Comparison of ENCODE assay signal across 7 mouse cellular contexts in the genomic region with DNA sequence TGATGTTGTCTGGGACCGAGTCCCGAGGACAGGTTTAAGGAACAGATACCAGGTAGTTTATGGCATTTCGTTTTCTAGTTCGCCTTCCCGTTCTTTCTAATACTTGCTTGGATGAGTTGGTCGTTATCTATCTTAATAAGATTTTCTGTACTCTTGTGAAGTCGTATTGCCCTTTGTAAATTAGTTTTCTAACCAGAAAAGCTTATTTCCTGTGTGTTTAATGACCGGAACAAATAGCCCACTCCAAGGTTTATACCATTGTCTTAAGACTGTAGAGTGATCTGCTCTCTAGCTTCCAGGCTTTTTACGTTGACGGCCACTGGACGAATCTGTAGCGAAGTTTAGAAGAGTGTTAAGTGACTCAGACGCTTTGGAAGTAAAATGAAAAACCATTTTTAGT. TPM values are rescaled to one million over a fixed set of nuclear protein-coding genes. Genes with fewer than 3 reads are reported as not detected.
A peak's percentile ranks its signal among the peaks of the same experiment; 100 is the strongest.
DNase-seq lines count a peak whose midpoint lies in the region; ATAC-seq and TF ChIP-seq lines count a peak whose summit lies in the region.

No protein-coding gene starts in this region.

- peak; percentile 22 for DNase-seq in retina, postnatal 1 day
- no peak for DNase-seq in retina, embryonic 14.5 days (ENCODE audit: low spot score)
- DNase-seq in liver, embryonic 13.5 days, result no peak
- no peak for DNase-seq in stomach, postnatal 0 days (ENCODE audit: low spot score)
- DNase-seq in thymus, postnatal 4 days, result no peak

- ATAC-seq in forebrain, embryonic 16.5 days, result no peak
- no peak for ATAC-seq in liver, embryonic 13.5 days (ENCODE audit: low read depth)
- no peak for ATAC-seq in stomach, postnatal 0 days (ENCODE audit: low FRiP score, low TSS enrichment)
- ATAC-seq in megakaryocyte-erythroid progenitor cell, adult 5-6 weeks (replicated peaks; ENCODE audit: low FRiP score, low TSS enrichment, poor library complexity, severe bottlenecking), result no peak

- 4% methylated on average over 13 of the region's 13 CpGs for WGBS in forebrain, embryonic 16.5 days
- WGBS in liver, embryonic 13.5 days (ENCODE audit: insufficient replicate concordance), result 6% methylated on average over 13 of the region's 13 CpGs
- 3% methylated on average over 13 of the region's 13 CpGs for WGBS in stomach, postnatal 0 days

- H3K4me1 ChIP-seq in forebrain, embryonic 16.5 days (replicated peaks; ENCODE audit: control insufficient read depth, insufficient read depth, low read length), result peaks cover 8% of the 10 kb centered on the region
- H3K4me1 ChIP-seq in liver, embryonic 13.5 days (replicated peaks), result peaks cover 11% of the 10 kb centered on the region; the same call in 1 of the 2 replicates
- H3K4me1 ChIP-seq in stomach, postnatal 0 days (replicated peaks; ENCODE audit: control insufficient read depth, insufficient read depth), result no peaks in the 10 kb centered on the region

- no peaks in the 10 kb centered on the region for H3K9me3 ChIP-seq in forebrain, embryonic 16.5 days (ENCODE audit: control insufficient read depth, low read length)
- H3K9me3 ChIP-seq in liver, embryonic 13.5 days (replicated peaks), result no peaks in the 10 kb centered on the region
- no peaks in the 10 kb centered on the region for H3K9me3 ChIP-seq in stomach, postnatal 0 days (ENCODE audit: control insufficient read depth, low read length)

- no peak for TF ChIP-seq EP300 in stomach, postnatal 0 days (optimal IDR thresholded peaks at IDR 0.05)

- peak overlapping the region; percentile 85 for H3K4me3 ChIP-seq in forebrain, embryonic 16.5 days (replicated peaks; ENCODE audit: low read length)
- H3K4me3 ChIP-seq in liver, embryonic 13.5 days (replicated peaks), result peak overlapping the region; percentile 65
- H3K4me3 ChIP-seq in stomach, postnatal 0 days (ENCODE audit: low read depth, low read length), result peak overlapping the region; percentile 90

- H3K27me3 ChIP-seq in forebrain, embryonic 16.5 days (replicated peaks; ENCODE audit: control insufficient read depth, insufficient read depth, low read length), result no peaks in the 10 kb centered on the region; the same call in 1 of the 2 replicates
- peaks cover 38% of the 10 kb centered on the region for H3K27me3 ChIP-seq in liver, embryonic 13.5 days
- H3K27me3 ChIP-seq in stomach, postnatal 0 days (ENCODE audit: control insufficient read depth, insufficient read depth, low read length), result no peaks in the 10 kb centered on the region

- TF ChIP-seq CTCF in stomach, postnatal 0 days (IDR thresholded peaks at IDR 0.05; ENCODE audit: low read depth), result no peak

- H3K4me2 ChIP-seq in forebrain, embryonic 16.5 days (ENCODE audit: low read length), result peak overlapping the region; percentile 66
- peak overlapping the region; percentile 67 for H3K4me2 ChIP-seq in liver, embryonic 13.5 days
- peak overlapping the region; percentile 54 for H3K4me2 ChIP-seq in stomach, postnatal 0 days (replicated peaks; ENCODE audit: low read depth)

- H3K9ac ChIP-seq in forebrain, embryonic 16.5 days (replicated peaks; ENCODE audit: low read depth, low read length), result peak overlapping the region; percentile 86
- peak overlapping the region; percentile 62 for H3K9ac ChIP-seq in liver, embryonic 13.5 days
- H3K9ac ChIP-seq in stomach, postnatal 0 days (ENCODE audit: low read length), result peak overlapping the region; percentile 86

- no peaks in the 10 kb centered on the region for H3K36me3 ChIP-seq in forebrain, embryonic 16.5 days (ENCODE audit: control insufficient read depth, insufficient read depth)
- H3K36me3 ChIP-seq in liver, embryonic 13.5 days, result no peaks in the 10 kb centered on the region
- no peaks in the 10 kb centered on the region for H3K36me3 ChIP-seq in stomach, postnatal 0 days (ENCODE audit: control insufficient read depth, insufficient read depth, low read length)

- H3K27ac ChIP-seq in forebrain, embryonic 16.5 days (ENCODE audit: low read length), result no peak overlapping the region
- H3K27ac ChIP-seq in liver, embryonic 13.5 days, result no peak overlapping the region
- peak overlapping the region; percentile 90 for H3K27ac ChIP-seq in stomach, postnatal 0 days (replicated peaks)

RNA-seq across cellular contexts. Expression of a gene that starts 1.1 kb away (rescaled TPM):
- 57.1 and 58.9 TPM in 2 replicates for polyA plus RNA-seq in forebrain, embryonic 16.5 days (2015; fragmentation: Nextera tagmentation; extraction: Ambion mirVana)
- 9.3 and 9.7 TPM in 2 replicates for polyA plus RNA-seq in liver, embryonic 13.5 days (2015; fragmentation: Nextera tagmentation; extraction: Ambion mirVana)
- polyA plus RNA-seq in stomach, postnatal 0 days (2015; fragmentation: Nextera tagmentation; extraction: Ambion mirVana), result 32.1 and 34.1 TPM in 2 replicates
- total RNA-seq in megakaryocyte-erythroid progenitor cell, adult 5-6 weeks (2014; fragmentation: Nextera tagmentation), result 1.2 and 5.4 TPM in 2 replicates
- total RNA-seq in megakaryocyte-erythroid progenitor cell, adult 5-6 weeks (2017), result 3.0 and 5.8 TPM in 2 replicates
